Mouse (Mus musculus): ENCODE results near the gene Rmdn3.

DNA sequence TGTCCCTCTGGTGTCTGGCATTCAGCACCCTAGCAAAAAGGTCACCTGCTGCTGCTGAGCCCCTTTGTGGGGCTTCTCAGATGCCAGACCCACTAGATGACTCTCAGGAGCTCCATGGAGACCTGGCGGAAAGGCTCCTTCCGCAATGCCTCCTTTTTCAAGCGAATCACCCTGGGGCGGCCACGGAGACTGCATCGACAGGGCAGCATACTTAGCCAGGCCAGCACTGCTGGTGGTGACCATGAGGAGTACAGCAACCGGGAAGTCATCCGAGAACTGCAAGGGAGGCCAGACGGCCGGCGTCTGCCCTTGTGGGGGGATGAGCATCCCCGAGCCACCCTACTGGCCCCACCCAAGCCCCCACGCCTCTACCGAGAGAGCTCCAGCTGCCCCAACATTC lies 18.0 kb upstream of the Rmdn3 start:
- TF ChIP-seq POLR2A (IDR thresholded peaks at IDR 0.05; ENCODE audit: control insufficient read depth, low read depth, low read length): no peak
- TF ChIP-seq CTCF (IDR thresholded peaks at IDR 0.05; ENCODE audit: control insufficient read depth, insufficient read depth, insufficient replicate concordance, low read depth, low read length): no peak
